Mouse (Mus musculus): ENCODE data around the gene Ttc12. TPM values are rescaled to one million over a fixed set of nuclear protein-coding genes. Genes with fewer than 3 reads are reported as not detected.

The Ttc12 gene
- polyA plus RNA-seq, 1 experiment from 2014 or later: 2.6 TPM

GRCm38 (mm10) chr9:49488258-49488657 is 2.2 kb upstream of the Ttc12 start:
- Histone ChIP-seq H3K4me2 (ENCODE audit: low read length) (no peak overlapping the region), H3K4me3 (replicated peaks; ENCODE audit: low read depth, low read length) (no peak overlapping the region), H3K9ac (ENCODE audit: low read depth, low read length) (no peak overlapping the region), H3K36me3 (ENCODE audit: insufficient read depth, low read length) (no peaks in the 10 kb centered on the region), H3K27me3 (ENCODE audit: insufficient read depth, low read length) (no peaks in the 10 kb centered on the region), H3K27ac (no peak overlapping the region), H3K4me1 (replicated peaks; ENCODE audit: insufficient read depth, low read length) (0 out of 2 replicates have a peak, but pooled peaks cover 4% of the 10 kb centered on the region), H3K9me3 (replicated peaks; ENCODE audit: low read length) (no peaks in the 10 kb centered on the region)
- WGBS: 75% methylated on average over 7 of the region's 7 CpGs
- TF ChIP-seq CTCF (IDR thresholded peaks at IDR 0.05; ENCODE audit: low read depth): no peak
- DNase-seq (ENCODE audit: low spot score) (no peak), ATAC-seq (replicated peaks; ENCODE audit: low FRiP score, low read depth) (no peak)

GRCm38 (mm10) chr9:49487657-49487943 is 1.6 kb upstream of the Ttc12 start:
- no peak overlapping the region for H3K27ac ChIP-seq
- ATAC-seq (replicated peaks; ENCODE audit: low FRiP score, low read depth): no peak
- H3K4me3 ChIP-seq (replicated peaks; ENCODE audit: low read depth, low read length): no peak overlapping the region
- no peak overlapping the region for H3K9ac ChIP-seq (ENCODE audit: low read depth, low read length)
- 0 out of 2 replicates have a peak, but pooled peaks cover 4% of the 10 kb centered on the region for H3K4me1 ChIP-seq (replicated peaks; ENCODE audit: insufficient read depth, low read length)
- no peaks in the 10 kb centered on the region for H3K27me3 ChIP-seq (ENCODE audit: insufficient read depth, low read length)
- H3K9me3 ChIP-seq (replicated peaks; ENCODE audit: low read length): no peaks in the 10 kb centered on the region
- H3K4me2 ChIP-seq (ENCODE audit: low read length): no peak overlapping the region
- no peaks in the 10 kb centered on the region for H3K36me3 ChIP-seq (ENCODE audit: insufficient read depth, low read length)
- TF ChIP-seq CTCF (IDR thresholded peaks at IDR 0.05; ENCODE audit: low read depth): no peak
- DNase-seq (ENCODE audit: low spot score): no peak
- 63% methylated on average over 6 of the region's 6 CpGs for whole genome bisulfite sequencing

- no peak overlapping the region for H3K9ac ChIP-seq (ENCODE audit: low read depth, low read length)
- H3K4me3 ChIP-seq (replicated peaks; ENCODE audit: low read depth, low read length): no peak overlapping the region
- 0 out of 2 replicates have a peak, but pooled peaks cover 4% of the 10 kb centered on the region for H3K4me1 ChIP-seq (replicated peaks; ENCODE audit: insufficient read depth, low read length)
- H3K27me3 ChIP-seq (ENCODE audit: insufficient read depth, low read length): no peaks in the 10 kb centered on the region
- WGBS: 73% methylated on average over 9 of the region's 9 CpGs
- H3K27ac ChIP-seq: no peak overlapping the region
- no peak for TF ChIP-seq CTCF (IDR thresholded peaks at IDR 0.05; ENCODE audit: low read depth)
- no peak for ATAC-seq (replicated peaks; ENCODE audit: low FRiP score, low read depth)
- no peaks in the 10 kb centered on the region for H3K9me3 ChIP-seq (replicated peaks; ENCODE audit: low read length)
- no peak for DNase-seq (ENCODE audit: low spot score)
- peak overlapping the region; percentile 93; the same call in 1 of the 2 replicates for H3K4me2 ChIP-seq (ENCODE audit: low read length)
- H3K36me3 ChIP-seq (ENCODE audit: insufficient read depth, low read length): no peaks in the 10 kb centered on the region
Observed at GRCm38 (mm10) chr9:49486805-49487656, 1.0 kb upstream of the Ttc12 start.

GRCm38 (mm10) chr9:49485250-49485891 is 654 bp downstream of the Ttc12 start:
- H3K9ac ChIP-seq (ENCODE audit: low read depth, low read length): peak overlapping the region; percentile 55
- peak overlapping the region; percentile 61 for H3K4me3 ChIP-seq (replicated peaks; ENCODE audit: low read depth, low read length)
- ATAC-seq (replicated peaks; ENCODE audit: low FRiP score, low read depth) (no peak), DNase-seq (ENCODE audit: low spot score) (peak; percentile 77)
- H3K27me3 ChIP-seq (ENCODE audit: insufficient read depth, low read length): no peaks in the 10 kb centered on the region
- H3K4me2 ChIP-seq (ENCODE audit: low read length): peak overlapping the region; percentile 93
- WGBS: 5% methylated on average over 21 of the region's 21 CpGs
- H3K36me3 ChIP-seq (ENCODE audit: insufficient read depth, low read length): no peaks in the 10 kb centered on the region
- peak; percentile 76 for TF ChIP-seq CTCF (IDR thresholded peaks at IDR 0.05; ENCODE audit: low read depth)
- 0 out of 2 replicates have a peak, but pooled peaks cover 4% of the 10 kb centered on the region for H3K4me1 ChIP-seq (replicated peaks; ENCODE audit: insufficient read depth, low read length)
- H3K9me3 ChIP-seq (replicated peaks; ENCODE audit: low read length): no peaks in the 10 kb centered on the region
- H3K27ac ChIP-seq: peak overlapping the region; percentile 42

- no peak for TF ChIP-seq CTCF (IDR thresholded peaks at IDR 0.05; ENCODE audit: low read depth)
- Histone ChIP-seq H3K4me2 (ENCODE audit: low read length) (no peak overlapping the region), H3K9ac (ENCODE audit: low read depth, low read length) (no peak overlapping the region), H3K36me3 (ENCODE audit: insufficient read depth, low read length) (no peaks in the 10 kb centered on the region), H3K4me1 (replicated peaks; ENCODE audit: insufficient read depth, low read length) (0 out of 2 replicates have a peak, but pooled peaks cover 4% of the 10 kb centered on the region), H3K4me3 (replicated peaks; ENCODE audit: low read depth, low read length) (no peak overlapping the region), H3K27ac (no peak overlapping the region), H3K27me3 (ENCODE audit: insufficient read depth, low read length) (no peaks in the 10 kb centered on the region), H3K9me3 (replicated peaks; ENCODE audit: low read length) (no peaks in the 10 kb centered on the region)
- ATAC-seq (replicated peaks; ENCODE audit: low FRiP score, low read depth): no peak
- WGBS: 40% methylated on average over 10 of the region's 10 CpGs
- peak; percentile 24 for DNase-seq (ENCODE audit: low spot score)
Observed at GRCm38 (mm10) chr9:49483316-49483715, 2.7 kb downstream of the Ttc12 start.

GRCm38 (mm10) chr9:49472126-49472525 is 13.9 kb downstream of the Ttc12 start:
- DNase-seq (ENCODE audit: low spot score) (no peak), ATAC-seq (replicated peaks; ENCODE audit: low FRiP score, low read depth) (no peak)
- Histone ChIP-seq H3K9ac (ENCODE audit: low read depth, low read length) (no peak overlapping the region), H3K4me2 (ENCODE audit: low read length) (no peak overlapping the region), H3K36me3 (ENCODE audit: insufficient read depth, low read length) (no peaks in the 10 kb centered on the region), H3K27me3 (ENCODE audit: insufficient read depth, low read length) (no peaks in the 10 kb centered on the region), H3K27ac (no peak overlapping the region), H3K4me3 (replicated peaks; ENCODE audit: low read depth, low read length) (no peak overlapping the region), H3K9me3 (replicated peaks; ENCODE audit: low read length) (no peaks in the 10 kb centered on the region), H3K4me1 (replicated peaks; ENCODE audit: insufficient read depth, low read length) (no peaks in the 10 kb centered on the region)
- WGBS: 61% methylated on average over 11 of the region's 11 CpGs
- TF ChIP-seq CTCF (IDR thresholded peaks at IDR 0.05; ENCODE audit: low read depth): no peak
